Mouse (Mus musculus) spleen, postnatal 14 days (tissue): ENCODE measurements around the gene Wnt7b.

Experiments
- DNase-seq, 2 experiments: peaks; one replicate each; pipeline ENCODE4 v3.0.0; 2021 to 2022; ENCODE audit warnings: low spot score in 2 of 2

Gene Wnt7b

DNA sequence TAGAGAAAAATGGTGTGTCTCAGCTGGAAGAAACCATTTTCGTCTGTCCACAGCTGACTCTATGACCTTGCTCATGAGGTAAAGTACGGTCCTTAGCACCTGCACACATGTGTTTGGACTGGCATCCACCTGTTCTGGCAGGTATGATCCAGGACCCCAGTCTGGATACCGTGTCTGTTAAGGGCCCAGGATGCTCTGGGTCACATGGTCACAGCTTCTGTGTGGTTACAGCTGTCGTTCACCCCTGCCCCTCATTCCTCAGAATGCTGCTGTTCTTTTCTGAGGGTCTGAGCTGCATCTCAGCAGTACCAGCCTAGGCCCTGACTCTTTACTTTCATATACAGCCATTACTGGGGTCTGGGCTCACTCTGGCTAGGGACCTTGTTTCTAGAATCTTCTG is 18.9 kb upstream of the Wnt7b start:
- DNase-seq: no peak

DNA sequence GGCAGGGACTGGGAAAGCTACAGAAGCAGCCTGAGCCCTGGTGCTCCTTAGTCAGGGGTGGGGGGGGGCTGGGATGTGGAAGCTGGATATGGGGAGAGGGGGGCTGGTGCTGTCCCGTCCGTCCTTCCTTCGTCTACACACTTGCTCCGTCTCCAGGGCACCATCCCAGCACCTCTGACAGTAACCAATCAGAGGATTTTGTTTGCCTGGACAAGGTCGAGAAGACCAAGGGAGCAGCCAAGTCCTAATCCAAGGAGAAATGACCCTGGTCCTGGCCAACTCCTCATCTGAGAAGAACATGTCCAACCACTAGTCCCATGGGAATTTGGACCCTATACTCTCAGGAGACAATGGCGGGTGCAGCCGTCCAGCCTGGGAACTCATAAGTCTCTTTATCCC is 18.4 kb upstream of the Wnt7b start:
- DNase-seq: no peak

GRCm38 (mm10) chr15:85599887-85600695 is 17.8 kb upstream of the Wnt7b start:
- no peak for DNase-seq

- DNase-seq: peak in 1 of 2 experiments; percentile 51
Observed at GRCm38 (mm10) chr15:85598984-85599886, 17.0 kb upstream of the Wnt7b start.

DNA sequence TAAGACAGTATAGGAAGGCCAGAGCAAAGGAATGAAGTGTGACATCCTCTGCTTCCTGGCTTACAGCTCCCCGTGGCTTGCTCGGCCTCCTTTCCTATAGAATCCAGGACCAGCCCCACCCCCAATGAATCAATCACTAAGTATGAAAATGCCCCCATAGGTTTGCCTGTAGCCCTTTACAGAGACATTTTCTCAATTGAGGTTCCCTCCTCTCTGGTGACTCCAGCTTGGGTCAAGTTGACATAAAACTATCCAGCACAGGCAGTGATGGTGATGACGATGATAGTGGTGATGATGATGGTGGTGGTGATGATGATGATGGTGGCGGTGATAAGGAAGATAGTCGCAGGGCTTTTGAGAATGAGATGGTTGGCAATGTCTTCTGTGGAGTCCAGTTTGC is 16.2 kb upstream of the Wnt7b start:
- DNase-seq: no peak

GRCm38 (mm10) chr15:85597403-85597802 is 15.1 kb upstream of the Wnt7b start:
- DNase-seq: no peak

- no peak for DNase-seq
Observed at GRCm38 (mm10) chr15:85592674-85593073, 10.4 kb upstream of the Wnt7b start.

GRCm38 (mm10) chr15:85590831-85591230 is 8.6 kb upstream of the Wnt7b start:
- no peak for DNase-seq

DNA sequence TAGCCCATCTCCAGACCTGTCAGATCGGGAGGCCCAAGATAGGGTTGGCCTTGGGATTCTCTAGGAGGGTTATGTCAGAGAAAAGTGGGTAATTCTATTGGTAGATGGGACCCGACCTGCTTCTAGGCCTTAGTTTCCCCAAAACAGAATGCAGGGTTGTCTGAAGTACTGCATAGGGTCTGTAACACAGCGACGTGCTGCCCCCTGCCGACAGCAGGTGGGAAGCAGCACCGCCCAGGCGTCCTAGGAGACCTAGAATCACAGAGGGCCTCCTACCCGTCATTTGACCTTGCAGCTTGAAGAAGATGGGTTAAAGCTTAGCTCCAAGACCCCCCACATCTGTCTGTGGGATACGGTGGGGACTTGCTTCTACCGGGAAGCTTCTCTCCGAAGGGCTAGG is 1.2 kb upstream of the Wnt7b start:
- DNase-seq: peak in 1 of 2 experiments; percentile 48

- peak in 1 of 2 experiments; percentile 33 for DNase-seq
Observed at GRCm38 (mm10) chr15:85583024-85583423, 751 bp upstream of the Wnt7b start.

DNA sequence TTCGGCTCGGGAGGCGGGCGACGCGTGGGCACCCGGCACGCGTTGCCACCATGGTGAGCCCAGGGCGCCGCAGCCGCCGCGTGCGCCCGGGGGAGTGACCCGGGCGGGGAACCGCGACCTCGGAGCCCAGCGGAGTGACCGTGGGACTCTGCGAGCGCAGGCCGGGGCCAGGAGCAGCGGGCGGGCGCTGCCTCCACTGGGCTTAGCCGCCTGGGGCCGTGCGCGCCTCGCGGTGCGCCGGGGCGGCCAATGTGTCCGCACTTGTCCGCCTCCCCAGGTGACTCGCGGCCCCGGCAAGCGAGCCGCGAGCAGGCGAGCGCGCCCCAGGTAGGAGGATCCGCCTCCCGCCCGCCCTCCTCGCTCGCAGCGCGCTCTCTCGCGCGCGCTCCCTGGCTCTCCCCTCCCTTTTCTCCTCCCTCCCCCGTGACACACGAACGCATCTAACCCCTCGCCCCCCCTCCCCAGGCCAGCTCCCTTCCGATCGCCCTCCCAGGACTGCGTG is 659 bp downstream of the Wnt7b start:
- DNase-seq: no peak

GRCm38 (mm10) chr15:85580934-85581562 is 1.2 kb downstream of the Wnt7b start:
- DNase-seq: no peak

DNA sequence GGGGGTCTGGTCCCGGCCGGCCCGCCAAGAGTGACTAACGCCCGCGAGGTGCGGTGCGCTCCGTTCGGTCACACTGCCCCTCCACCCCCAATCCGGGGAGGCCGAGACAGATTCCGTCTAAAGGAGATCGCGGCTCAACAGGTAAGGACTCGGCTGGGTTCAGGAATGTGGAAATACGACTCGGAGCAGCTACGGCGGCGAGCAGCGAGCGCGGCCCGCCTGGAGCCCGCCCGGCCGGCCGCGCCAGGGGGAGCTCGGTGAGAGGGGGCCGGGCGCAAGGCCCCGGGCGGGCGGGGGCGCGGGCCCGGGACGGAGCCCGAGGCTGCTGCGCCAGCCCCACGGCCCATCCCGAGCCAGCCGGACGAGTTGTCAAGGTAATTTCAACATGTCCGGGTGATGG is 1.8 kb downstream of the Wnt7b start:
- DNase-seq: no peak

DNA sequence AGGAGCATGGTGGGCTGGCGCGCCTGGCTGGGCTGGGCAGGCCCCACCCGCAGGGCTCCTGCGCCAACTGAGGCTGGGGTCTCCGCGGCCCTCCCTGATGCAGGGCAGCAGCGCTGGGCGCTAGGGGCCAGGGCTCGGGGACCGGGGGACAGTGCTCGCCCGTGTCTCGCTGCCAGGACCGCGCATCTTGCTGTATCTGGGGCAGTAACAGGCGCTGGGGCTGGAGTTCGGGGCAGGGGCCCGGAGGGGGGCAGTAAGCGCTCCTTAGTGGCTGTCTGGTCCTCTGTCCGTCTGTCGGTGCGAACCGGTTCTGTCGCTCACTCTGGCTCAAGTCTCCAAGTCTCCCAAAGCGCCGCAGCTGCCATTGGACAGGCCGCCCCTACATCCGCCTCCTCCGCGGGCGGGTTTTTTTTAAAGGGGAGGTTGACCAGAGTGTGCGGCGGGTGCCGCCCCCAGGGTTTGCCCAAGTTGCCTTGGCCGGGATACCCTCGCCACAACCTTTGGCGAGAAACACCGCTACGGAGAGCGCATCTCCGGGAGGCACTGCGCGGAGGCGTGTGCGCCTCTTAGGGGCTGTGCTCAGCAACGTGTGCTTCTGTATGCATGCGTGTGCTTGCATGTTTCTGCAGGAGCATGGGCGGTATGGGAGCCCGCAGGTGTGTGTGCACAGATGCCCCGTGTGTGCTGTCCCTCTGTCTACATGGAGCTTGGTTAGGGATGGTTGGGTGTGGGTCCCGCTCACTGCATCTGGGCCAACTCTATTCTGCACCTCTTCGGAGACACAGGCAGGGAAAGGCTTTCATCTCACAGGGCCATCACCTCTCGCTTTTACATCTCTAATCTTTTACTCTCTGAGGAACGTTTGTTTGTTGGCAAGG is 4.5 kb downstream of the Wnt7b start:
- no peak for DNase-seq

- DNase-seq: no peak
Observed at GRCm38 (mm10) chr15:85576511-85577440, 5.5 kb downstream of the Wnt7b start.

DNA sequence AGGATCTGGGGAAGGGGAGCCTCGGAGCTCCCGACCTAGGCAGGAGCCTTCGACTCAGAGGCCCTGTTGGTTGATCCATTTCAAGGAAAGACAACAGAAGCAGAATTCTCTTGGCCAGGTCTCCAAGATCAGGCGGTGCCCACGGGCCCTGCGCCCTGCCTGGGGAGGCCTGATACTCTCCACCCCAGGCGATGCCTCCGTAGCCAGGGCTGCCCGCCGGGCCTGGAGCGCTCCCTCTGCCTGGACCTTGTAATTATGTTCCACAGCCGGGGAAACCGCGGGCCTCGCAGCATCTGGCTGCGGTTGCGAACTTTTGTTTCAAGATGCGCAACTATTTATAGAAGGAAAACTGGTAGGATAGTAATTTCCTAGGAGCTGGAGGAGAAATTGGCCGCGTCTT is 6.2 kb downstream of the Wnt7b start:
- DNase-seq: no peak

DNA sequence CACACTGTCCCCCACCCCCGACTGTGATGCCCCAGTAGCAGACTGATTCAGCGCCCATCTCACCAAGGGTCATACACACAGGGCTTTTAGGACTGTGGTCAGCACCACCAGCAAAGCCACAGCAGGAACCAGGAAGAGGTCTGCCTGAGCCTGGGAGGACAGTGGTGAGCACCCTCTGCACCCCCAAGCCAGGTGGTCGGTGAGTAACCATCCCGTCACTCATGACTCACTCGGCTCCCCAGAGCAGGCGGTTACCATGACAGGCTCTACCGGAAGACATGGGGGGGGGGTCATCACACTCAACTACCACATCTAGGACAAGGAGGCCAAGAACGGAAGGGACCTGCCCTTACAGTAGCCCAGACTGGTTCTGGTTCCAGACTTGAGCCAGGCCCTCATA is 7.7 kb downstream of the Wnt7b start:
- no peak for DNase-seq

GRCm38 (mm10) chr15:85574086-85574485 is 8.2 kb downstream of the Wnt7b start:
- DNase-seq: no peak

GRCm38 (mm10) chr15:85572619-85573254 is 9.5 kb downstream of the Wnt7b start:
- DNase-seq: no peak
